Mouse (Mus musculus) bone marrow, adult 2 months (tissue): Measurements from ENCODE around the gene Erc2.

ENCODE experiments used
- CTCF ChIP-seq: fragments of 200-500 bp; IDR thresholded peaks from 2 replicates; pipeline ENCODE4 v1.5.1; 2011; ENCODE audit warnings: low read length, control low read depth; ENCODE audit not compliant: control insufficient read depth, insufficient read depth
- POLR2A ChIP-seq: fragments of 200-500 bp; IDR thresholded peaks from 2 replicates; pipeline ENCODE4 v1.6.1; 2011; ENCODE audit warnings: low read depth, mild to moderate bottlenecking, control low read depth, low read length, borderline replicate concordance; ENCODE audit not compliant: control insufficient read depth

- TF ChIP-seq CTCF (no peak), POLR2A (no peak)
These were observed 469.1 kb downstream of the Erc2 start for GRCm38 (mm10) chr14:28091367-28091766.
